Mouse (Mus musculus) adrenal gland, adult 2 months (tissue): ENCODE data around the gene Tiam2. TPM values are rescaled to one million over a fixed set of nuclear protein-coding genes. Genes with fewer than 3 reads are reported as not detected.

Experiments
- DNase-seq: peaks from one replicate; pipeline ENCODE4 v3.0.0; 2021
- polyA plus RNA-seq: library from polyadenylated mRNA; depleted of rRNA; stranded (reverse); fragments of >200 nt; gene quantifications from 2 replicates; pipeline ENCODE4 v1.2.3, GENCODE M21; 2012
- total RNA-seq, 2 experiments: library from RNA; stranded (reverse); gene quantifications; 2 replicates each; pipeline ENCODE4 v1.2.3; 2021

Tiam2 gene
- total and polyA plus RNA-seq, 3 experiments, result 6.5 to 29.4 (median 22.3) TPM

DNA sequence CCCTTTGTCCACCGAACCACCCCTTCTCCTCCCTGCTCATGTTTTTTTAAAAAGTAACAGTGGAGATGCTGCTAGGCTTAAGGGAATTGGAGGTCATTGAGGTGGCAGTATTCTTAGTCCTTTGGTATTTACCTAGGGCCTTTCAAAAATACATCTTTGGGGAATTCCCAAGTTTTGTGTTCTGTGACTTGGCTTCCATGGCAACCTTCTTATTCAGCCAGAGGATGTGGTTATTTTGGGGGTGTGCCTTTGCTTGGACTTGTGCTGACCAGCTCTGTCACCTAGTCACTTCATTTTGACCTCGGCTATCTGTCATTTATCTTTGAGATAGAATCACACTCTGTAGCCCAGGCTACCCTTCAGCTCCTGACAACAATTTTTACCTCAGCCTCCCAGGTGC, 68.6 kb downstream of the Tiam2 start:
- DNase-seq, result no peak

DNA sequence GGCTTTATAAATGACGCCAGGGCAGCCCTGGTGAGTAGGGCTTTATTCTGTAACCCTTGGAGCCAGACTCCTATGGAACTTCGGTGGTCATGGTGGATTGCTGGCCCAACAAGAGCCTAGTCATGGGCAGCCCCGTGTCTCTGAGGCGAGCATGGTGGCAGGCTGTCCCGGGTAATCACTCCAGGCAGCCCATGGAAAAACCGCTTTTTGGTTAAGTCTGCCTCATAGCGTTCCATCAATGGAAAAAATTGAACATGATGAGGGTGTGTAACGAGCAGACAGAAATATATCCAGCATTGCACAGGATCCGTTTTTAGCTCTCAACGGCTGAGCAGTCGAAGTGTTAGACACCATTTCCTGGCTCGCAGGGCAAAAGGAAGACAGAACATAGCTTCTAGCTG, 70.5 kb downstream of the Tiam2 start:
- no peak for DNase-seq

DNA sequence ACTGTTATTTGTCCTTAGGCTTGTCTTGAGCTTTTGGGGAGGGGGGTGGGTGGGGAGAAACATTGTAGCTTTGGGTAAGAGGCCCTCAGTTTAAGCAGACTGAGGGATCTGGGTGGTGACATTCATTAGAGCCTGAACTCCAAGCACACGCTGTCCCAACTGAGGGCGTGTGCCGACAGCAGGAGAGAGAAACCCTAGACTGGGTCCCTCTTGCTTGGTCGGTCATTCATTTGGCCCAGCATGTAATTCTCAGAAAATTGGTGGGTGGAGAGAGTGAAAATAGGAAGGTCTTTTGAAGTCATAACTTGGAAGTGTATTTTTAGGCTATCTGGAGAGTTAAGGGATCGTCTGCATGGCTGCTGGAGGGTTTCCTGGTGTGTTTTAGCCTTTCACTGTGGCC, 71.5 kb downstream of the Tiam2 start:
- DNase-seq, result no peak

DNA sequence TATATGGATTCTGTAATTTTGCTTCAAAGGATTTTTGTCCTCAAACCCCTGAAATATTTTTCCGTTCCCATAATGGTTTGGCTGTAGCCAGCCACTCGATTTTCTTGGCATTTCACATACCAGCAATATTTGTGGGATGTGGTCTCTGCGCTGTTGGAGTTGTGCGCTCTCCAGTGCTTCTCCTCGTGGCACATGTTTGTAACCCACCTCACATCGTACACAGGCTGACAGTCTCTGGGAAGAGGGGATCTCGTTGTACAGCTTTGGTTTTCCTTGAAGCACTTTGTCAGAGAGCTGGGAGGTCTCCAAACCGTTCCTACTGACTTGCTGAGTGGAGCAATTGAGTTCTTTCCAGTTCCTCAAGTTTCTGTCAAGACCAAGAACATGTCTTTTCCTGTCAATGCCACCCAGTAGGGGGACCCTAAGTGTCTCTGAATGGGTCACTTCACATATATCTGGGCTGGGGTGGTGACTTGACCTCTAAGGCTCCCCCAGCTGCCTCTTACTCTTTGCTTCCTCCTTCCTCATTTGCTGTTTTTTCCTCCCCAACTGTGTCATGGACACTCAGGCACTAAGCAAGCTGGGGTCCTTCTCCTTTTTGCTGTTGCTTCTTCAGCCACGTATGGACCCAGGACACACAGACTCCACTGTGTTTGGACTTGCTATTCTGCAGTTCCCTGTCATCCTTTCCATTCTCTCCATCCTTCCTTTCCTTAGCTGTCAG, 79.1 kb downstream of the Tiam2 start:
- no peak for DNase-seq

DNA sequence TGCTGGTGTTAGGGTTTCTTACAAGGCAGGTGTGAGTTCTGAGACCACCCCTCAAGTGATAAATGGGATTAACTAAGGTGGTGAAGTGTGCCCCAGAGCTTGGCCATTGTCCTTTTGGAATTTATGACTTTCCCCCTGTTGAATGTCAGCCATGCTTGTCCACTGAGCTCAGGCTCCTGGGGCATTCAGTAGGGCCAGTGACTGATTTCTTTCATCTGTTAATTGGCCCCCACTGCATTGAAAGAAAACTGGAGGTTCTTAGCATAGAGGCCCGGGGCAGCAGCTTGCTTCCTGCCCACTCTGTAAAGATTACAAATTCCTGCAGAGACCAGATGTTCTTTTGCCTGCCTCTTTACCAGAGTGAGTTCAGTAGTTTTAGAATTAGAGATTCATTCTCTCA, 80.7 kb downstream of the Tiam2 start:
- no peak for DNase-seq

DNA sequence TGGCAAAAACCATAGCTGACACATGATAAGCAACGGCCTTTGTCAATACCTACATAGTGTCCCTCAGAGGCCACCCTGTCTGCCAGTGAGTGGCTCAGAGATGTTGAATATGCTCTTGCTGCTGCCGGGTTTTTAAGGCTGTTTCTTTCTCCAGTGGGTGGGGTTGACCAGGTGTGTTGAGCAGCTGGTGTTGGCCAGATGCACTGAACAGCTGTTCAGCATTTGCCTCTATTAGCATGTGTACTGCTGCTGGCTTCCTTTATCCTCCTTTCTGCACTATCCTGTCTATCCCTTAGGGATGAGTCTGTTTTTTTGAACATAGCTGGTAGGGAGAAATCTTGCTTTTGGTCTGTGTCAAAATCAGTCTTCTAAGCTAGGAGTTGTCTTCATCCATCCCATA, 83.9 kb downstream of the Tiam2 start:
- no peak for DNase-seq

DNA sequence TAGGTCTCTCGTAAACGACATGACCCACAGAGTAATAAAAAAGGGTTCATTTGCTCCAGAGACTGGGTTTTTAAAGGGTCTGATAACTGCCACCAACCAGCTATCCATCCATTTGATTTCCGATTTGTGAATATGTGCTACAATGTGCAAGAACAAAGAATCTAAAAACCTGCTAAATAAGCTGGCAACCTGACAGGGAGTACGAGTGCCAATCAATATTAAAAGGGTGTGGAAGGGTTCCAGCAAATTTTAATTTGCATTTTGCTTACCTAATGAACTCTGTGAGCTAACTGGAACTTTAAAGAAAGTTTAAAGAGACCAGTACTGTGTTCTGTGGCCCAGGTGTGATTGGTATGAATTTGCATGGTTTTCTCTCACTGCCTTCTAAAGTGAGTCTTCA, 86.4 kb downstream of the Tiam2 start:
- DNase-seq, result no peak

DNA sequence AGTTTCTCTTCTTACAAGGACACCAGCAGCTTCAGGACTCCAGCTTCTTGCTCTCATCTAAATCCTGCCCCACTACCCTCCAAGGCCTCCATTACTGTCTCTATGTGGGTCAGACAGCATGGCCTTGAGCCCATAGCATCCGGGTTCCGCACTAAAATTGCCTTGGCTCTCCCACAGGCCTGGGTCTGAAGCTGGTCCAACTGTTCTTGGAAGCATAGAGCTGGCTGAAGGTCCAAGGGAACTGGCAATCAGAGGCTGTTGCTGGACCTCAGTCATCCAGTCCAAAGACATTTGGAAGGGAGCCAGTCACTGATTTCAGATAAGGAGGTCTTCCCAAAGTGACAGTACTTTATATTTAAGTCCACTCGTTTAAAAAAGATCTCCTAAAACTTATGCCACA, 89.2 kb downstream of the Tiam2 start:
- peak; percentile 86 for DNase-seq

DNA sequence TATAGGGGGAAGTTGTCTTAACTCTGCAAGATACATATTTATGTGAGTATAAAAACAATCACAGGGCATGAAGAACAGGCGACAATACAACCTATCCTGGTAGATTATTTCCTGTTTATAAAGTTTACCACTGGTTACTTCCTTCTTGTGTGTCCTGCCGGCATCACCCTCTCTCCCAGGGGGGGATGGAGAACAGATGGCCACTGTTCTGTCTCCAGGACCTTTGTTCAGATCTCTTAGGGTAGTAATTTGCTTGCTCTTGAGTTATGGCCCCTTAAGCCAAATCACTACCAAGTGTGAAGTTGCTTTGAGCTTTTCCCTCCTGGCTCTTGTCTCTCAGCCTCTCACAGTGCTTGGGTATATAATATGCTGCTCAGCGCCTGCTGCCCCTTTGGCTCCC, 90.0 kb downstream of the Tiam2 start:
- DNase-seq, result no peak

DNA sequence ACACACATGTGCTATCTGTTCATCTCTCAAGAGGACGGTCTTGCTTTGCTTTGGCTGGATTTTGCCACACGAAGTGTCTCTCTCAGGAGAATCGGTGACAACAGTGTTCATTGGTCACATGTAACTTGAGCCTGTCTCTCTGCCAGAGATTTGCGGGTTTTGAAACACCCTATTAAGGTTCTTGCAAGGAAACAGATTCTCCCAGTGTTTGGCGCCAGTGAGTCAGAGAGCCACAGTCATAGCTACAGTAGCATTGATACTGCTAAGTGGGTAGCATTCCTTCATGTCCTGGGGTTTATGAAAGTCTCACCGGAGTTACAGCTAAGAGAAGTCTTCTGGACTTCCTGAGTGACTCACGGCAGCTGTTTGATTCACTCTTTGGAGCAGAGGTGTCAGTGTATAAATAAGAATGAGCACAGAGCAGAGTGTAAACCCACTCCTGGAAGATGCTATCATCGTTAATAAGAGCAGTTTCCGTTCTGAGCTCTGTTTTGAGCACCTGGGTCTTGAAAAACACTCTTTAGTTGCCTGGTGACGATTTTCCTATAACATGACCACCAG, 93.1 kb downstream of the Tiam2 start:
- peak; percentile 40 for DNase-seq

DNA sequence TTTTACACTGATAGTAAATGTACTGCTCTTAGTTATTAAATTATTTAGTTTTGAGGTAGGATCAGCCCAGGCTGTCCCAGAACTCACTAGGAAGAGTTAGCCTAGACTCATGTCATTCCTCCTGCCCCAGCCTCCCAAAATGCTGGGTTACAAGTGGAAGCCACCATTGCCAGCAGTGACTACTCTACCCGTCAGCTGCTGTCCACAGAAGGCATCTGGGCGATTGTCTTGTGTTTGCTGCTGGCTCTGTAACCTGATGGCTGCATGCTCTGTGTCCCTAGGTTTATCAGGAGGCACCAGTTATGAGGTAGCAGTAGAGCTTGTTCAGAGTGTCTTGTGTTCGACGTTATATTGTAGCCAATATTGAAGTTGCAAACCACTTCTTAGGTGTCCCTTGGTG, 93.8 kb downstream of the Tiam2 start:
- DNase-seq, result no peak

DNA sequence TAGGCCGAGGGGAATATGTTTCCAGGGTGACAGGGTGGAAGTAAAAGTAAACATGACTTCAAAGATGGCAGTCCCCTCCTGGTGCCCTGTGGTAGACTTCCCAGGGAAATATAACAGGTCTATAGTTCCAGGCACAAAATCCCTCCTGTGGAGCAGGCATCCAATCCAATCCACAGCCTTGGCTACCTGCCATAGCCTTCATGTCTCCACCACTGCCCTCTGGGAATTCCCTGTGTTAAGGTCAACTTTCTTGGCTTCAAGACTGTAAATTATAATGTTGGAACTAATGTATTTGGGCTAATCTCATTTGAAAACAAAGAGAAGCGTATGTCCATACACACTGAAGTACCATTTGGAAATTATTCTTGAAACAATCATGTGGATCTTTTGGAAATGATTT, 97.0 kb downstream of the Tiam2 start:
- peak; percentile 63 for DNase-seq

DNA sequence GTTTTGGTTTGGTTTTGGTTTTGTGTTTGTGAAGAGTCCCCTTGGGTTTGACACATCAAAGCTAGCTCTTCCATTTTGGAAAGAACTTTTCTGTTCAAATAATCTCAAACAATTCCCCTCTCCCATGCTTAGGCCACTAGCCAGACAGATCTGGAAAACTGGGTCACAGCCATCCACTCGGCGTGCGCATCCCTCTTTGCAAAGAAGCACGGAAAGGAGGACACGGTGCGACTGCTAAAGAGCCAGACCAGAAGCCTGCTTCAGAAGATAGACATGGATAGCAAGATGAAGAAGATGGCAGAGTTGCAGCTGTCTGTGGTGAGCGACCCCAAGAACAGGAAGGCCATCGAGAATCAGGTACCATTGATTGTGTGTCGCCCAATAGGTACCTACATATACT, 102.3 kb downstream of the Tiam2 start:
- DNase-seq, result no peak

DNA sequence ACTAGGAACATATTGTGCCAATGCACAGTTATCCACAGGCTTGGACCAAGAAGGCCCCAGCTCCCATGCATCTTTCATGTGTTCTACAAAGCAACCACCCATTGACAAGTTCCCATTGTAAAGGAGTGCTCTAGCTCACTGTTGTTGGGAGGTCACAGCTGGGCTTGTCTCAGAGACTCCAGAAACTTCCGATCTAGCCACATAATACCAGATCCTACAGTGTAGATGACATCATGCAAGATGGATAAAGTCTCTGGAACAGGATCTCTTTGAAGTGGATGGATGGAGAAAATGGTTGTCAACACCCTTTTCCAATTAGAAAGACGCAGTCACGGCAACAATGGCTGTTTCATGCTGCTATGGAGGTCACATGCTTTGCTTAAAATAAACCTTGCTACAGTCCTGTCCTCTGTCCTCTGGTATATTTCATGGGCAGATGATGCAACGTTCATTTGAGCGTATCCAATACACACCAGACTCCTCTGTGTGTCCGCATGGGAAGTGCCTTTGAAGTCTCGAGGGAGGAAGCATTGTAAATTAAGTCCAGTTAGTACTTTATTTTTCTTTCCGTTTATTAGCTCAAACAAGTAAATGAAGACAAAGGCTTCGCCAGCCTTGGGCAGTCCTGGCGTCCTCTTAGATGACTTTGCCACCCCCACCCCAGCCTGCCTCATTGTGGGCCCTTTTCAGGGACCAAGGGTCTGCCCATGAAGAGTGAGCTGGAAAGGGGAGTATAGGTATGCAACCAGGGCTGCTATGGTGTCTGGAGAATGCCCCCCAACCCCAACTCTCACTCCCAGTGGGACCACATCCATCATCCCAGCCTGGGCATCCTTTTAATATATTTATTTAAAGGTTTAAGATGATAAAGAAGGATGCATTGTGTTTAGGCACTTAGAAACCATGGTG, 106.5 kb downstream of the Tiam2 start:
- DNase-seq, result no peak

DNA sequence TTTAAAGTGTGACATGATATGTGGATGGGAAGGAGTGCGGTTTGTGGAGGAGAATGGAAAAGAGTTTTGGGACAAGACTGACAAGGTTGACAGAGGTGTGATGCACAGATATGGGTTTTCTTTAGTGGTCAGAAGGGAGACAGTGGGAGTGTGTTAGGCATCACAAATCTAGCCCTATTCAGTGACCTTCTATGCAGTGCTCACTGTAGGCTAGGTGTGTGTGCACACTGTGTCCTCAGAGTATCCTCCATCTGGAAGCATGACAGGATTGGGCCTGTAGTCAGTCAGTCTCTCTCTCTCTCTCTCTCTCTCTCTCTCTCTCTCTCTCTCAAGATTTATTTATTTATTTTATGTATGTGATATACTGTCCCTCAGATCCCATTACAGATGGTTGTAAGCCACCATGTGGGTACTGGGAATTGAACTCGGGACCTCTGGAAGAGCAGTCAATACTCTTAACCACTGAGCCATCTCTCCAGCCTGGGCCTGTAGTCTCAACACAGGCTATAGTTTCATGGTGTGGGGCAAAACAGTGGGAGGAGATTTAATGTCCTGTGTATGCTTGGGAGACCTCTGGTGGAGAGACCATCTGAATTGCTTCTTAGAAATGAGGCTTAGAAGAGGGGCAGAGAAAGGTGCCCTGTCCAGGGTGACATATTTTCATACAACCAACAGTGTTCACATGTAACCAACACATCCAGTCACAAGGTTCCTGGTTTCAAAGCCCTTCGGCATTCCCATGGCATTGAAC, 107.3 kb downstream of the Tiam2 start:
- DNase-seq, result no peak

DNA sequence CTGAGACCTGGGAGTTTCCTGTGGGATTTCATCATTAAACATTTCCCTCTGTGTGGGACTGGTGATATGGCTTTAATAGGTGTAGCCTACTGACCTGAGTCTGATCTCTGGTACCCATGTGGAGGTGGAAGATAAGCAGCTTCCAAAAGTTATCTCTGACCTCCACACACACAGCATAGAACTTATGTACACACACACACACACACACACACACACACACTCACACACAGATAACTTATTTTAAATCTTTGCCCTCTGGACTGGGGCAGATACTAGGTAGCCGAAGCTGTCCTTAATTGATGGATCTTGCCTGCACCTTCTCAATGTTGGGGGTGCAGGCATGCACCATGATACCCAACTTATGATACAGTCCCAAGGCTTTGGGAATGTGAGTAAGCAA, 108.9 kb downstream of the Tiam2 start:
- DNase-seq, result no peak

DNA sequence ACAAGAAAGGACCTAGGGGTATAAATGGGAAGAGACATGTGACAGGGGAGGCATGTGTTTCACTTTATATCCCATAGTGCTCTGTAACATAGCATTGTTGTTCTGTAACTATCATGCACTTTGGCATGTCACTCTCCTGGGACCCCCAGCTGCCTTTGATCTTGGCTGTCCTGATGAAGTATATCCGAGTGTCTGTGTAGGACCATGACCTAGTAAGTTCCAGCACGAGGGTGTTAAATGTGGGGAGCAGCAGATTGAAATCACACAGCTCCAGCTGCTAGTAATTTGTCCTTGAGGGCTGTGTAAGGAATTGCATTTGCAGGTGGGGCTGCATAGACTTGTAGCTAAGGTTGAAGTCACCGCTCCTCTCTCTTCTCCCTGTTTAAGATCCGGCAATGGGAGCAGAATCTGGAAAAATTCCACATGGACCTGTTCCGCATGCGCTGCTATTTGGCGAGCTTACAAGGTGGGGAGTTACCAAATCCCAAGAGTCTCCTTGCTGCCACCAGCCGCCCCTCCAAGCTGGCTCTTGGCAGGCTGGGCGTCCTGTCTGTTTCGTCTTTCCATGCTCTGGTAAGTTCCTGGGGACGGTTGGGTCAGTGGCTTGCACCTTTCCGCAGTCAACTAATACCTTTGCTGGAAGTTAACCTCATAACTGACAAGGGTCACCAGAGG, 110.6 kb downstream of the Tiam2 start:
- no peak for DNase-seq

DNA sequence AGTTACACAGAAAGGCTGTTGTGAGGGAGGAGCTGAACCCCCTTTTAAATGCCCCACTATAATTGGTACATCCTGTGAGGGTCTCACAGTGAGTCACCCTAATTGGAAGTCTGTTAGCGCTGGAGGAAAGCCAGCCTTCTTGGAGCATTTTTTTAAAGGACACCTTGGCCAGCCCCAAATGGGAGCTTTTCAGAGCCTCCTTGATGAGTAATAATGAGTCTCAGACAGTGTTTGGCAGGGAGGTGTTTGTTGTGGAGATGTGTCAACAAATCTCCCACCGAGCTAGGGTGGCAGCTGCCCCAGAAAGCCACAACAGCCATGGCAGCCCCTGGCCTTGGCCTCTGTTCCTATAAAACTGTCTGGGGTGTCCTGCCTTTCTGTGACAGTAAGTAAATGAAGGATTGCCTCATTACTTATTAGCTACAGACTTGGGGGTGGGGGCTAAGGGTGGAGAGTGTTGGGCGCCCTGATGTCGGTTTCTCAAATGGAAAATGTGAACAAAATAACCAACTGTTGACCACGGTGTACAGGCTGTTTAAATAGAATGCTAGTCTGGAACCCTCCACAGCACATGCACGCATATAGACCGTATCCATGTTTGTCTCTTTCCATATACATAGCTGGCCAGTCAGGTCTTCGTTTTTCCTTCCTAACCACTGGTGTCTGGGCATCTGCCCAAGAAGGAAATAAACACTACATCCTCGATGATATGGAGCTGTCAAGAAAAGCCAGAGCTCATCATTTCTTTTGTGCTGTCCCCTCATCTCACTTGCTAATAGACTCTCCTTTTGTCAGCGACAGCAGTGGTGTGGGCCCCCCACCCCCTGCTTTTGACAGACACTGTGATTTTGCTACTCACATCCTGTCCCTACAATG, 116.4 kb downstream of the Tiam2 start:
- no peak for DNase-seq

DNA sequence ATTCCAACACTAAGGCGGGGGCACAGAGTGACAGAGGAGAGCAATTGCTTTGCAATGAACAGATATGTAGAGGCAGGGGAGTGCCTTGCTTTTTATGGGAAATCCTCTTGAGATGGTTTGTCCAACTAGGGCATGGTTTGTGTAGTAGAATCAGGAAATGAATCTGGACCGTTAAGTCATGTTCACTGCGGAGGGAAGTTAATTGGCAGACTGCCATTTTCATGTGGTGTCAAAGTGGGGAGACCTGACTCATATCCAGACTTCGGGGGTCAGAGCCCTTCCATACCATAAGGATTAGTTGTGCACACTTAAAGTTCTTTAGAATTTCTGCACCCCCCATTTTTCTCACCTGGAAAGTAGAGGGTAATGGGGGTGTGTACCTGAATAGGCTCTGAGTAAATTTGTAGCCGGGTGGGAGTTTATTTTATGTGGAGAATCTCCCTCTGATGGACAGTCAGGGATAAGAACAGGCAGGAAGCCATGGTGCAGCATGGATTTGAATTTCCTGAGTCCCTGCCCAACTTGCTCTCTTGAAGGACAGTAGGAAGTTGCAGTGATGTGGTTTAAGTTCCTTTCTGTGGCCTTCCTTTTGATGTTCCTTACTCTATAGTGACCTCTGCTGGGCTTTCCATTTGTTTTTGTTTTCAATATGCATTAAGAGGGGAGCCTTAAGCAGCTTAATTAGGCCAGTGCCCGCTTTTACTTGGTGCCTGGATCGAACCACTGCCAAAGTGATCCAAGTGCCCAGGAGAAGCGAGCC, 120.0 kb downstream of the Tiam2 start:
- peak; percentile 28 for DNase-seq

DNA sequence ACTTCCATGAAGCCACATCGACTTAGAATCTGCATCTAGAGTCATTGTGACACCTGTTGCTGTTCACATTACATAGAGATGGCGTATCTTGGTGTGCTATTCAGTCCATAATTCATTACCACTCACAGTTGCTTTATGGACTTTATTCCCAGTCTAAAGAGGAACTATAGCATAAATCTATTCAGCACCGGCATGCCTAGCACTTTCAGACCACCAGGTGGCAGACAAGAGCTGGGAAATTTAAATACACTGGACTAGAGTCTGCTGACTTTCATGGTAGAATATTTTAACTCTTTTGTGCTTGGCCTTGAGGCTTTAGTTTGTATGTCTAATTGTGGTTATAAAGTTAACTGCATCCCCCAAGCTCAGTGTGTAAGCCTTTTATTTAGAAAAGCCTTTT, 122.4 kb downstream of the Tiam2 start:
- peak; percentile 51 for DNase-seq
